Comparison of ENCODE assay signal across 8 mouse cellular contexts in genomic region chr12:52448218-52448617, GRCm38 (mm10). TPM values are rescaled to one million over a fixed set of nuclear protein-coding genes. Genes with fewer than 3 reads are reported as not detected.
A peak's percentile ranks its signal among the peaks of the same experiment; 100 is the strongest.
DNase-seq lines count a peak whose midpoint lies in the region; ATAC-seq and TF ChIP-seq lines count a peak whose summit lies in the region.
"Had no signal": no experiment of that assay in that cellular context is flagged by ENCODE, and none has a peak within 500 bp of the region (broad histone marks: within the 10 kb centered on the region; RNA-seq: fewer than 3 reads in every experiment).

No protein-coding gene starts in this region.

- H3K27me3 ChIP-seq in lung, embryonic 16.5 days (ENCODE audit: control insufficient read depth, insufficient read depth, low read depth, low read length), result no peaks in the 10 kb centered on the region
- H3K27me3 ChIP-seq in embryonic facial prominence, embryonic 14.5 days (replicated peaks; ENCODE audit: control insufficient read depth, insufficient read depth, low read length), result no peaks in the 10 kb centered on the region
- H3K27me3 ChIP-seq in kidney, embryonic 16.5 days (ENCODE audit: insufficient read depth, low read length), result no peaks in the 10 kb centered on the region
- H3K27me3 ChIP-seq in stomach, postnatal 0 days (ENCODE audit: control insufficient read depth, insufficient read depth, low read length), result no peaks in the 10 kb centered on the region

- WGBS in lung, embryonic 16.5 days, result 41% methylated on average over 1 of the region's 1 CpGs
- WGBS in embryonic facial prominence, embryonic 14.5 days, result 54% methylated on average over 1 of the region's 1 CpGs
- WGBS in kidney, embryonic 16.5 days, result 27% methylated on average over 1 of the region's 1 CpGs
- WGBS in stomach, postnatal 0 days, result 22% methylated on average over 1 of the region's 1 CpGs

- H3K4me1 ChIP-seq in lung, embryonic 16.5 days (replicated peaks; ENCODE audit: control insufficient read depth, insufficient read depth, low read length), result peaks cover 10% of the 10 kb centered on the region; the same call in 1 of the 2 replicates
- H3K4me1 ChIP-seq in embryonic facial prominence, embryonic 14.5 days (ENCODE audit: control insufficient read depth, insufficient read depth, low read length), result no peaks in the 10 kb centered on the region
- peaks cover 17% of the 10 kb centered on the region; the same call in 1 of the 2 replicates for H3K4me1 ChIP-seq in kidney, embryonic 16.5 days (ENCODE audit: insufficient read depth, low read length)
- no peaks in the 10 kb centered on the region for H3K4me1 ChIP-seq in stomach, postnatal 0 days (replicated peaks; ENCODE audit: control insufficient read depth, insufficient read depth)

- no peaks in the 10 kb centered on the region for H3K36me3 ChIP-seq in lung, embryonic 16.5 days (ENCODE audit: control insufficient read depth, insufficient read depth, low read length)
- H3K36me3 ChIP-seq in embryonic facial prominence, embryonic 14.5 days (ENCODE audit: control insufficient read depth, insufficient read depth, low read length), result no peaks in the 10 kb centered on the region
- H3K36me3 ChIP-seq in kidney, embryonic 16.5 days (ENCODE audit: insufficient read depth, low read length), result no peaks in the 10 kb centered on the region
- H3K36me3 ChIP-seq in stomach, postnatal 0 days (ENCODE audit: control insufficient read depth, insufficient read depth, low read length), result no peaks in the 10 kb centered on the region

- H3K4me3 ChIP-seq in lung, embryonic 16.5 days (ENCODE audit: low read length), result no peak overlapping the region
- no peak overlapping the region for H3K4me3 ChIP-seq in embryonic facial prominence, embryonic 14.5 days (ENCODE audit: low read depth, low read length)
- no peak overlapping the region for H3K4me3 ChIP-seq in kidney, embryonic 16.5 days (ENCODE audit: low read length)
- no peak overlapping the region for H3K4me3 ChIP-seq in stomach, postnatal 0 days (ENCODE audit: low read depth, low read length)

- DNase-seq in lung, postnatal 14 days, result no peak
- peak; percentile 43 for DNase-seq in embryonic facial prominence, embryonic 14.5 days (ENCODE audit: low spot score)
- DNase-seq in stomach, postnatal 0 days (ENCODE audit: low spot score), result peak; percentile 83
- DNase-seq in gastrocnemius, postnatal 4 days (ENCODE audit: low spot score in 2 of 2), result no peak
- DNase-seq: embryo, embryonic 11 days had no signal

- no peak overlapping the region for H3K4me2 ChIP-seq in lung, embryonic 16.5 days (ENCODE audit: low read depth, low read length)
- no peak overlapping the region for H3K4me2 ChIP-seq in embryonic facial prominence, embryonic 14.5 days (ENCODE audit: low read depth, low read length)
- no peak overlapping the region for H3K4me2 ChIP-seq in kidney, embryonic 16.5 days (replicated peaks; ENCODE audit: low read depth, low read length)
- H3K4me2 ChIP-seq in stomach, postnatal 0 days (replicated peaks; ENCODE audit: low read depth), result no peak overlapping the region

- no peaks in the 10 kb centered on the region for H3K9me3 ChIP-seq in lung, embryonic 16.5 days (ENCODE audit: control insufficient read depth, low read length)
- no peaks in the 10 kb centered on the region for H3K9me3 ChIP-seq in embryonic facial prominence, embryonic 14.5 days (ENCODE audit: control insufficient read depth, low read length)
- no peaks in the 10 kb centered on the region for H3K9me3 ChIP-seq in kidney, embryonic 16.5 days (ENCODE audit: low read length)
- H3K9me3 ChIP-seq in stomach, postnatal 0 days (ENCODE audit: control insufficient read depth, low read length), result no peaks in the 10 kb centered on the region

- no peak overlapping the region for H3K9ac ChIP-seq in lung, embryonic 16.5 days (ENCODE audit: low read length)
- H3K9ac ChIP-seq in embryonic facial prominence, embryonic 14.5 days (ENCODE audit: low read depth, low read length), result no peak overlapping the region
- H3K9ac ChIP-seq in kidney, embryonic 16.5 days (replicated peaks; ENCODE audit: low read length), result no peak overlapping the region
- no peak overlapping the region for H3K9ac ChIP-seq in stomach, postnatal 0 days (ENCODE audit: low read length)

- TF ChIP-seq EP300 in stomach, postnatal 0 days (optimal IDR thresholded peaks at IDR 0.05), result no peak

- 0 out of 2 replicates have a peak overlapping the region, but pooled peaks have one; percentile 23 for H3K27ac ChIP-seq in lung, embryonic 16.5 days (ENCODE audit: low read length)
- H3K27ac ChIP-seq in embryonic facial prominence, embryonic 14.5 days (replicated peaks; ENCODE audit: low read depth, low read length), result no peak overlapping the region
- H3K27ac ChIP-seq in kidney, embryonic 16.5 days (ENCODE audit: low read length), result peak overlapping the region; percentile 46; the same call in 1 of the 2 replicates
- H3K27ac ChIP-seq in stomach, postnatal 0 days (replicated peaks), result no peak overlapping the region

- peak; percentile 76 for ATAC-seq in lung, embryonic 16.5 days (ENCODE audit: low read depth)
- ATAC-seq in embryonic facial prominence, embryonic 14.5 days (ENCODE audit: low read depth), result no peak
- peak; percentile 71 for ATAC-seq in kidney, embryonic 16.5 days (ENCODE audit: low FRiP score, low TSS enrichment)
- ATAC-seq in stomach, postnatal 0 days (ENCODE audit: low FRiP score, low TSS enrichment), result peak; percentile 93
- no peak for ATAC-seq in activated CD4-positive, CD25-positive, alpha-beta regulatory T cell, adult 4 months

- TF ChIP-seq CTCF in stomach, postnatal 0 days (IDR thresholded peaks at IDR 0.05; ENCODE audit: low read depth), result no peak

RNA-seq across cellular contexts. Expression of gene Arhgap5, which starts 55.6 kb away (rescaled TPM):
- polyA plus RNA-seq in lung, embryonic 16.5 days (2015; fragmentation: Nextera tagmentation; extraction: Ambion mirVana), result 44.0 and 48.1 TPM in 2 replicates
- polyA plus RNA-seq in embryonic facial prominence, embryonic 14.5 days (2014; fragmentation: Nextera tagmentation; extraction: Ambion mirVana), result 54.6 and 57.0 TPM in 2 replicates
- 41.0 and 46.9 TPM in 2 replicates for polyA plus RNA-seq in kidney, embryonic 16.5 days (2015; fragmentation: Nextera tagmentation; extraction: Ambion mirVana)
- 24.8 and 25.5 TPM in 2 replicates for polyA plus RNA-seq in stomach, postnatal 0 days (2015; fragmentation: Nextera tagmentation; extraction: Ambion mirVana)
- 10 to 100 TPM; 19.4 to 20.3 TPM for polyA plus RNA-seq in activated CD4-positive, CD25-positive, alpha-beta regulatory T cell, adult 4 months (2017; shearing (Covaris generic))
- 10 to 100 TPM; 55.0 to 61.7 TPM for total RNA-seq in gastrocnemius, postnatal 4 days (2021)

Comparison
In these comparisons a context has a peak if more than half of its experiments do, and no peak if none do; other contexts are left out.
1. ATAC-seq: peak in lung, embryonic 16.5 days (single experiment), kidney, embryonic 16.5 days (single experiment) and stomach, postnatal 0 days (single experiment); none in embryonic facial prominence, embryonic 14.5 days (single experiment) and activated CD4-positive, CD25-positive, alpha-beta regulatory T cell, adult 4 months (single experiment).
2. H3K27ac ChIP-seq: peak in lung, embryonic 16.5 days (single experiment) and kidney, embryonic 16.5 days (single experiment); none in embryonic facial prominence, embryonic 14.5 days (single experiment) and stomach, postnatal 0 days (single experiment).
3. DNase-seq: peak in embryonic facial prominence, embryonic 14.5 days (single experiment) and stomach, postnatal 0 days (single experiment); none in lung, postnatal 14 days (single experiment) and gastrocnemius, postnatal 4 days (0 of 2).